Mouse (Mus musculus) heart, embryonic 15.5 days (tissue): ENCODE results near the gene Gmppa. TPM values are rescaled to one million over a fixed set of nuclear protein-coding genes. Genes with fewer than 3 reads are reported as not detected.

Source experiments
- ATAC-seq: fragments of 200-750 bp; cut with Nextera tagmentation; replicated peaks from 2 replicates; pipeline ENCODE4 v1.8.0; 2017; ENCODE audit warnings: low read depth, moderate TSS enrichment; ENCODE audit not compliant: insufficient number of reproducible peaks, insufficient read depth, low FRiP score
- H3K27ac ChIP-seq: fragments of 300-500 bp; sonication (generic); 2 replicates; pipeline ENCODE4 v1.5.1; 2015; ENCODE audit warnings: mild to moderate bottlenecking, inconsistent platforms
- H3K27me3 ChIP-seq: fragments of 300-500 bp; sonication (generic); 2 replicates; pipeline ENCODE4 v1.6.1; 2015; ENCODE audit warnings: inconsistent platforms
- H3K36me3 ChIP-seq: fragments of 300-500 bp; sonication (generic); 2 replicates; pipeline ENCODE4 v1.6.1; 2015; ENCODE audit warnings: mild to moderate bottlenecking, inconsistent platforms
- H3K4me1 ChIP-seq: fragments of 300-500 bp; sonication (generic); replicated peaks from 2 replicates; pipeline ENCODE4 v1.6.1; 2015; ENCODE audit warnings: inconsistent platforms
- H3K4me2 ChIP-seq: fragments of 300-500 bp; sonication (generic); 2 replicates; pipeline ENCODE4 v1.6.1; 2015; ENCODE audit warnings: inconsistent platforms, mild to moderate bottlenecking, moderate library complexity
- H3K4me3 ChIP-seq: fragments of 300-500 bp; sonication (generic); 2 replicates; pipeline ENCODE4 v1.5.1; 2015; ENCODE audit warnings: mild to moderate bottlenecking, inconsistent platforms
- H3K9ac ChIP-seq: fragments of 300-500 bp; sonication (generic); 2 replicates; pipeline ENCODE4 v1.6.1; 2015; ENCODE audit warnings: mild to moderate bottlenecking, inconsistent platforms
- H3K9me3 ChIP-seq: fragments of 300-500 bp; sonication (generic); replicated peaks from 2 replicates; pipeline ENCODE4 v1.6.1; 2016; ENCODE audit warnings: inconsistent platforms
- WGBS: fragments of 180-500 bp; shearing (Covaris S2); methylation state at CpG from one replicate; pipeline ENCODE4 v1.1.7; 2015; ENCODE audit warnings: mixed read lengths; 5-methylcytosine and 5-hydroxymethylcytosine counted together
- polyA plus RNA-seq: library from polyadenylated mRNA; unstranded; fragments of >200 nt; fragmentation: Nextera tagmentation; extraction: Ambion mirVana; gene quantifications from 2 replicates; pipeline ENCODE4 v1.2.1, GENCODE M21; 2015

Gene Gmppa
- polyA plus RNA-seq, 1 experiment from 2014 or later: 63.9 TPM

GRCm38 (mm10) chr1:75445751-75446611, 10.3 kb downstream of the Gmppa start:
- Histone ChIP-seq H3K36me3 (peaks cover 12% of the 10 kb centered on the region; the same call in 1 of the 2 replicates), H3K9me3 (no peaks in the 10 kb centered on the region), H3K27me3 (peaks cover 59% of the 10 kb centered on the region), H3K4me2 (peak overlapping the region; percentile 60), H3K27ac (no peak overlapping the region), H3K4me1 (peaks cover 65% of the 10 kb centered on the region), H3K4me3 (peak overlapping the region; percentile 34), H3K9ac (peak overlapping the region; percentile 43)
- ATAC-seq: 0 out of 2 replicates have a peak, but pooled peaks have one; percentile 17
- under 1% methylated on average over 22 of the region's 22 CpGs for WGBS

DNA sequence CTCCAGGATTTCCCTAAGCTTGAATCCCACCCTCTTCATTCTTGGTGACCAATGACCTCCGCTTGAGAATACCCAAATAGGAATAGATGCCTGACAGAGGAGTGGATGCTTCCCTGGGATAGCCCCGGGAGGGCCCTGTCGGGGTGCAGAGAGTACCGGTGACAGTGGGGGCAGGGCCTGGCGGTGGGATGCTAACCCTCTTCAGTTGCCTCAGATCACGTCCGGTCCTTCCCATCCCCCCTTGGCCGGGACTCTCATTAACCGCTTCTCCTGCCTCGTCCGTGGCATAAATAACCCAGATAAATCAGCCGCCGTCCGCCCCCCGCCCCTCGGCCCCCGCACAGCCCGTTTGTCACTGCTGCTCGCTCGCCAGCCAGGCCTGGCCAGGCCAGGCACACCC, 10.9 kb downstream of the Gmppa start:
- Histone ChIP-seq H3K36me3 (peaks cover 8% of the 10 kb centered on the region; the same call in 1 of the 2 replicates), H3K9me3 (no peaks in the 10 kb centered on the region), H3K4me1 (peaks cover 67% of the 10 kb centered on the region), H3K4me3 (no peak overlapping the region), H3K4me2 (peak overlapping the region; percentile 60), H3K9ac (0 out of 2 replicates have a peak overlapping the region, but pooled peaks have one; percentile 43), H3K27ac (no peak overlapping the region), H3K27me3 (peaks cover 66% of the 10 kb centered on the region)
- 8% methylated on average over 20 of the region's 20 CpGs for WGBS
- ATAC-seq: no peak; the same call in 1 of the 2 replicates

DNA sequence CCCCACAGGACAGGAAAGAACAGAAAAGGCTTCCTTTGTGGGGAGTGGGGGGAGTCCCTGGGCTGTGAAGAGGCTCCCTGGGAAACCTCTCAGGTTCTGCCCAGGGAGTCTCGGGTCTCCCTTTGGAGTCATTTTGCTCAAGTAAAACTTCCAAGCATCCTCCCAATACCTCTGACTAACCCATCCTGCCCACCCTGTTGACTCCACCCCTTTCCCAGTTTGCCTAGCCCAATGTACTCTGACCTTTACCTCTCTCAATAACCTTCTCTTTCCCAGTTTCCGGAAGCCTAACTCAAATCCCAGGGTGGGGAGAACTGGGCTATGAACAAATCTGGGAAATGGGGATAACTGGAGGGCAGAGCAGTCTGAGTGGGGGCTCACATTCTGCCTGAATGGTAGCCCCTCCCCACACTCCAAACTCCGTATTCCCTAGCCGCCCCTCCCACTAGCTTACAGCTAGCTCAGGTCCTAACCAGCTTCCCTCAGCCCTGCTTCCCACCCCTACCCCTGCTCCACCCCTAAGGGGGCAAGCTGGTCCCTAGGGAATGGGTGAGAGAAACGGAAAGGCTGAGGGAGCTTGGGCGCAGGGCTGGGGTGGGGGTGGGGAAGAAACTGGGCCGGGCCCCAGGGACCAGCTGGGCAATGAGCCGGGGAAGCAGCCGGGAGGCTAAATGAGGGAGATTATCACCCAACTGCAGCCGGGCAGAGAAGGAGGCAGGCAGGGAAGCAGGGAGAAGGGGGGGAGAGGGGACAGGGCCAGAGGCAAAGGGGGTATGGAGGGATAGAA, 11.7 kb downstream of the Gmppa start:
- 0 out of 2 replicates have a peak, but pooled peaks cover 4% of the 10 kb centered on the region for H3K36me3 ChIP-seq
- H3K9me3 ChIP-seq: no peaks in the 10 kb centered on the region
- no peak overlapping the region for H3K9ac ChIP-seq
- H3K4me2 ChIP-seq: peak overlapping the region; percentile 60
- peaks cover 74% of the 10 kb centered on the region for H3K27me3 ChIP-seq
- H3K27ac ChIP-seq: no peak overlapping the region
- peak overlapping the region; percentile 17; the same call in 1 of the 2 replicates for H3K4me3 ChIP-seq
- 12% methylated on average over 10 of the region's 10 CpGs for WGBS
- H3K4me1 ChIP-seq: peaks cover 67% of the 10 kb centered on the region
- no peak for ATAC-seq

GRCm38 (mm10) chr1:75448052-75448431, 12.3 kb downstream of the Gmppa start:
- no peak for ATAC-seq
- H3K27ac ChIP-seq: no peak overlapping the region
- H3K4me3 ChIP-seq: no peak overlapping the region
- peaks cover 80% of the 10 kb centered on the region for H3K27me3 ChIP-seq
- 8% methylated on average over 7 of the region's 7 CpGs for WGBS
- peak overlapping the region; percentile 60 for H3K4me2 ChIP-seq
- H3K9me3 ChIP-seq: no peaks in the 10 kb centered on the region
- H3K4me1 ChIP-seq: peaks cover 67% of the 10 kb centered on the region
- no peaks in the 10 kb centered on the region for H3K36me3 ChIP-seq
- no peak overlapping the region for H3K9ac ChIP-seq

GRCm38 (mm10) chr1:75448937-75449336, 13.2 kb downstream of the Gmppa start:
- Histone ChIP-seq H3K4me1 (peaks cover 67% of the 10 kb centered on the region), H3K4me3 (no peak overlapping the region), H3K27ac (no peak overlapping the region), H3K9me3 (no peaks in the 10 kb centered on the region), H3K36me3 (no peaks in the 10 kb centered on the region), H3K9ac (no peak overlapping the region), H3K27me3 (peaks cover 88% of the 10 kb centered on the region), H3K4me2 (no peak overlapping the region)
- WGBS: 9% methylated on average over 13 of the region's 14 CpGs
- ATAC-seq: no peak

GRCm38 (mm10) chr1:75449377-75450135, 13.8 kb downstream of the Gmppa start:
- 10% methylated on average over 8 of the region's 8 CpGs for WGBS
- ATAC-seq: no peak
- Histone ChIP-seq H3K27me3 (peaks cover 92% of the 10 kb centered on the region), H3K27ac (no peak overlapping the region), H3K4me3 (no peak overlapping the region), H3K36me3 (no peaks in the 10 kb centered on the region), H3K9me3 (no peaks in the 10 kb centered on the region), H3K4me1 (peaks cover 65% of the 10 kb centered on the region), H3K4me2 (peak overlapping the region; percentile 62), H3K9ac (no peak overlapping the region)

GRCm38 (mm10) chr1:75450314-75451005, 14.7 kb downstream of the Gmppa start, which contains the start of gene Asic4:
TSS of gene Asic4 (plus strand) at chr1:75450436.
- ATAC-seq: 0 out of 2 replicates have a peak, but pooled peaks have one; percentile 2

DNA sequence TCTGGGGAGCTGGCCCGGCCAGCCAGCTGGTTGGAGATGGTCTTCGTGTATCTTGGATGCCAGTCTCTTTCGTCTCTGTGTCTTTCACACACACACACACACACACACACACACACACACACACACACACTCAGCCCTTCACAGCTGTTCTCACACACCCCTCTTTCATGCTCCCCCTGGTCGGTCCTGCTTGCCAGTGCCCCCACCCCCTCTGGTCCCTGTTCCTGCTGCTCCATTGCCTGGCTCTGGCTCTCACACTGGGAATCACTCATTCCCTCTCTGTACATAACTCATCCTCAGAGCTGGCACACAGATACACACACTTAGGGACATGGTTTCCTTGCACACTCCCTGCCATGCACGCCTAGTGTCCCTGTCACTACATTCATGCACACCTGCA, 16.2 kb downstream of the Gmppa start:
- H3K27me3 ChIP-seq: peaks cover 94% of the 10 kb centered on the region
- H3K9me3 ChIP-seq: no peaks in the 10 kb centered on the region
- 52% methylated on average over 5 of the region's 5 CpGs for WGBS
- no peak for ATAC-seq
- no peak overlapping the region for H3K4me2 ChIP-seq
- H3K9ac ChIP-seq: no peak overlapping the region
- H3K27ac ChIP-seq: no peak overlapping the region
- no peaks in the 10 kb centered on the region for H3K36me3 ChIP-seq
- peaks cover 43% of the 10 kb centered on the region for H3K4me1 ChIP-seq
- no peak overlapping the region for H3K4me3 ChIP-seq

More at GRCm38 (mm10) chr1:75450314-75451005, 14.7 kb downstream of the Gmppa start, which contains the start of gene Asic4:
- H3K36me3 ChIP-seq: no peaks in the 10 kb centered on the region
- H3K27ac ChIP-seq: no peak within 1 kb of the TSS
- peaks cover 56% of the 10 kb centered on the region for H3K4me1 ChIP-seq
- H3K4me3 ChIP-seq: peak within 1 kb of the TSS; percentile 37
- H3K9me3 ChIP-seq: no peaks in the 10 kb centered on the region
- peak within 1 kb of the TSS; percentile 62 for H3K4me2 ChIP-seq
- WGBS: 1% methylated on average over 35 of the region's 35 CpGs
- H3K9ac ChIP-seq: peak within 1 kb of the TSS; percentile 25; the same call in 1 of the 2 replicates
- peaks cover 94% of the 10 kb centered on the region for H3K27me3 ChIP-seq

- Histone ChIP-seq H3K4me1 (peaks cover 34% of the 10 kb centered on the region), H3K4me3 (no peak overlapping the region), H3K27me3 (peaks cover 81% of the 10 kb centered on the region), H3K27ac (no peak overlapping the region), H3K9me3 (no peaks in the 10 kb centered on the region), H3K9ac (no peak overlapping the region), H3K36me3 (no peaks in the 10 kb centered on the region), H3K4me2 (no peak overlapping the region)
- no peak for ATAC-seq
- 68% methylated on average over 3 of the region's 3 CpGs for WGBS
Observed at GRCm38 (mm10) chr1:75455433-75455832, 19.7 kb downstream of the Gmppa start.

GRCm38 (mm10) chr1:75455948-75456347, 20.2 kb downstream of the Gmppa start:
- Histone ChIP-seq H3K27me3 (peaks cover 75% of the 10 kb centered on the region), H3K4me2 (no peak overlapping the region), H3K27ac (no peak overlapping the region), H3K9ac (no peak overlapping the region), H3K4me3 (no peak overlapping the region), H3K9me3 (no peaks in the 10 kb centered on the region), H3K36me3 (no peaks in the 10 kb centered on the region), H3K4me1 (peaks cover 28% of the 10 kb centered on the region)
- 46% methylated on average over 5 of the region's 5 CpGs for WGBS
- ATAC-seq: no peak
